Mouse (Mus musculus) brain, adult 2 months (tissue): Measurements from ENCODE around the gene Kif4.

Experiments
- DNase-seq: peaks from one replicate; pipeline ENCODE4 v3.0.0; 2011; ENCODE audit warnings: low read depth, low spot score

Gene Kif4

DNA sequence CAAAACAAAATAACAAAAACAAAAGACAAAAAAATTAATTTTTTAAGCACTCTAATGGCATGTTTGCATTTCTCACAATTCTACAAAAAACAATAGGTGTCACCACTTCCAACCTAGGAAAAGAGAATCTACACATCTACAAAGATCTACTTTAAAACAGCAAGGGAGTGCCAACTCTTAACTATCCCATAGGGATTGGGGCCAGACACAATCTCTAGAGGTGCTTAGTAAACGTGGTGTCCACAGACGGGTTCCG is at the start of gene Kif4:
Kif4 (plus strand) TSS at position 192 of the 256 bp plus-strand sequence.
- DNase-seq, result no peak

DNA sequence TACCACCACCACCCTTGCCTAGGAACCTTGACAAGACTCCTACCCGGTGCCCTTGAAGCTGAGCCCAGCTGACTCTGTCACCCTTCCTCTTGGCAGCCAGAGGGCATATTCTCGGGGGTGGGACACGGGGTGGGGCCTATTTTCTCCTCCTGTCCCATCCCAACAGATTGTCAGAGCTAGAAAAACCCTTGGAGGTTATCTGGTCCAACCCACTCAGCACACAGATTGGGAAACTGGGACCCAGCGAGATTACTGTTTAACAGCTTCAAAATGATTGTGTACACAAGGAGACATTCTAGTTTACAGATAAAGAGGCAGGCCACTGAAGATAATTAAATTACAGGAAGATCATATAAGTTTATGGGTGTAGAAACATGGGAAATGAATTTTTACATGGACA is 30.7 kb upstream of the Kif4 start, which contains the start of gene P2ry4:
P2ry4 (minus strand) TSS at position 79 of the 400 bp plus-strand sequence.
- no peak for DNase-seq

DNA sequence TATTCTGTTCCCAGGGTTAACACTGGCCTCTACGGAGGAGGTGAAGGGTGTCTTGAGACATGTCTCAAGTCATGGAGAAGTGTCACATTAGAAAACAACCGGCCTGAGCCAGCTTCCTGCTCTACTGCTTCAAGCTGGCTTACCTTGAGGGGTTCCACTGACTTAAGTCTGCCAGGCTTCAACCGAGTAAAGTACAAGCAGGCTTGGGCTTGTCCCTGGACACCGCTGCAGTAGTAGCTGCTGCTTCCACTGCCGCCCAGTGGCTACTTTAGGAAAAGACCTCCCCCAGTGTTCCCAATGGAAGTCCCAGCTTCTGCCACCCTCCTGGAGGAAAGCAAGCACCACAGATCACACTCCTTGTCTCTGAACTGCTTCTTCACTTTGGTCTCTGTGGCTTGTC is 28.1 kb upstream of the Kif4 start:
- DNase-seq, result peak; percentile 70

DNA sequence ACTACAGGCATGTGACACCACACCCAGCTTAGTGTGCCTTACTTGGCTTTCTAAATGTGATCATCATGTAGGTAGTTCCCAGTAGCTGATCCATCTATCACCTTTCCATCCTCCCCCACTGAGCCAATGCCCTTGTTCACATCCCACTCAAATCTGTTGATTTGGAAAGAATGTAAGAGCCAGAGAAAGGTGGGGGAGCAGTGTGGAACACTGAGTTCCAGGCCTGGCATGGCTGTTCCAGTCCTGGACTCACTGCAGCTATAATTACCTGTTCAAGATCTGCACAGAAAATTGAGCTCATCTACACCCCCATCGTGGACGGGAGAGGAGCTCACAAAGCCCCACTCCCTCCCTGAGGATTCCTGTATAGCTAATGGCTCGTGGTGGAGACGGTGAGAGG is 25.8 kb upstream of the Kif4 start:
- peak; percentile 75 for DNase-seq

DNA sequence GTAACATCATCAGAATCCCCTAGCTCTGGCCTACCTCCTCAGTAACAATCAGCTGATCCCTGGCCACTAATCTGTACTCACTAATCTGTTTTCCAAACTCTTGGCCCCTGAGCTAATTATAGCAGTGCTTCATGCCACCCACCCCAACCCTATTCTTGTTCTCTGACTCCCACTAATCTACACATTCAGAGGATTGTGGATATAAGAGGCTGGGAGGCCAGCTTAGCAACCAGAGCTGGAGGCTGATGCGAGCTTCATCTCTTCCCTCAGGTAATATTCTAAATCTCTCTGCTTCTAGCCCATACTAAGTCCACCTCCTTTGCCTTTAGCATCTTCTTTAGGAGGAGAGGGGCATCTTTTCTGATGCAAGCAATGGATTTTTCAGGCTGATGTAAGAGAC is 20.2 kb upstream of the Kif4 start, which contains the start of gene Arr3:
Arr3 (plus strand) TSS at position 184 of the 400 bp plus-strand sequence.
- DNase-seq, result peak; percentile 46

DNA sequence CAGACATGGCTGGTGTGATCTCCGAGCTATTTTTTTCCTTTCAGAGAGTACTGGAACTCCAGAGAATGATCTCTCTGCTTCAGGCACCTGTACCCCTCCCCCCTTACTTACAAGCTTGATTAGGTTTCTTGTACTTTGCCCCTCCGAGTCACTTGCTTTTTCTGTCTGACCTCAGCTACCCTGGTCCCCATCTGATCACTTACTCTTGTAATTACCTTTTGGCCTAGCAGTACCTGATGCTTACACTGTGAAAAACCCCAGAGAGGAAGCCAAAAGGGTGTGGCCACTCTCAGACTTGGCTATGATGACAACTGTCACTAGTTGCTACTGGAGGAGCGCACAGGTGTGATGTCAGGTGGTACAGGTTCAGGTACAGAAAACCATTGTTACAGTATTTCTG is 7.0 kb upstream of the Kif4 start:
- DNase-seq, result no peak

DNA sequence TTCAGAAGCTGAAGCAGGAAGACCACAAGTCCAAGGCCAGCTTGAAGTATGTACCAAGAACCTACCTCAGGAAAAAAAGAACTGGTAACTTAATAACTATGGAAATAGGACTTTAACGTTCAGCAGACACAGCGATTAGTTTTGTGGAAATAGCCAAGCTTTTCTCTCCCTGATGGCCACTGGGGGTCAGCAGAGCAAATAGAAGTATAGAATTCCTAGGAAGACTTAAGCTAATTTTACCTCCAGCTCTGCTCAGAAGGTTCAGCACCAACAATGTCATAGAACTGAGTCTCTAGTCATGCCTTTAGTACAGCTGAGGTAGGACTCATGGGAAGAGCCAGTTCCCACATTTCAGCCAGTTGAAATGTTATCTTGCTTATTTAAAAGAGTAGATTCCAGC is 4.2 kb upstream of the Kif4 start:
- DNase-seq, result peak; percentile 37

DNA sequence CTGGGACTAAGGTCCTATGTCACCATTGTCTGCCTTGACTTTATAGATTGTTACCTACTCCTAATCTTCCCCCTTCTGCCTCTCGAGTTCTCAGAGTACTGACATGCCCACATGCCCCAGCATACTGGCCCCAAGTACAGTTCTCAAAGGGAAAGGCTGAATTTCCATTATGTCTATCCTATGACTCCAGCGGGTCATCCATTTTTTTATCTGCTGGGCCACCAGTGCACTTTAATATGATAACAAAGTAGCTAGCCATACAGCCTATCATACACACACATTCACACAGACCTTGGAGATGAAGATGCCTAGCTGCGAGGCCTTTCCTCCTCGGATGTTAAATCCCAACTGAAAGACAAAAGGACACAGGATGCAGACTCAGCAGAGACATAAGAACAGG is 1.3 kb upstream of the Kif4 start:
- DNase-seq, result no peak

DNA sequence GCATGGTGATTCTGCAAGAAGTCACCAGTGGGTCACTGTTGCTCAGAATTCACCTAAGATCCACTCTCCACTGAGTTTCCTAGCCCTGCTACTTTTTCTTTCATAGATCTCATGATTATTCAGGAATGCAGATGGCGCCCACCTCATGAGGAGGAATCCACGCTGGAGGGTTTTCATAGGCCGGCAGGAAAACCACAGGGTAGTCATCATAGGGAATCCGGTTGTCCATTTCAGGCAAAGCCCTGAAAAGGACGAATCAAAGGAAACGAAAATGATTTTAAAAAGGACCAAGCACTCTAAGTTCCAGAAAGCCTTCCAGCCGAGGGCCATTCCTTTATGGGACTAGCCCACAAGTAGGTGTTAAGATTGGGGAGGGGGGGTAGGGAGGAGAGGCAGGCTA is 391 bp upstream of the Kif4 start:
- DNase-seq, result peak; percentile 6

DNA sequence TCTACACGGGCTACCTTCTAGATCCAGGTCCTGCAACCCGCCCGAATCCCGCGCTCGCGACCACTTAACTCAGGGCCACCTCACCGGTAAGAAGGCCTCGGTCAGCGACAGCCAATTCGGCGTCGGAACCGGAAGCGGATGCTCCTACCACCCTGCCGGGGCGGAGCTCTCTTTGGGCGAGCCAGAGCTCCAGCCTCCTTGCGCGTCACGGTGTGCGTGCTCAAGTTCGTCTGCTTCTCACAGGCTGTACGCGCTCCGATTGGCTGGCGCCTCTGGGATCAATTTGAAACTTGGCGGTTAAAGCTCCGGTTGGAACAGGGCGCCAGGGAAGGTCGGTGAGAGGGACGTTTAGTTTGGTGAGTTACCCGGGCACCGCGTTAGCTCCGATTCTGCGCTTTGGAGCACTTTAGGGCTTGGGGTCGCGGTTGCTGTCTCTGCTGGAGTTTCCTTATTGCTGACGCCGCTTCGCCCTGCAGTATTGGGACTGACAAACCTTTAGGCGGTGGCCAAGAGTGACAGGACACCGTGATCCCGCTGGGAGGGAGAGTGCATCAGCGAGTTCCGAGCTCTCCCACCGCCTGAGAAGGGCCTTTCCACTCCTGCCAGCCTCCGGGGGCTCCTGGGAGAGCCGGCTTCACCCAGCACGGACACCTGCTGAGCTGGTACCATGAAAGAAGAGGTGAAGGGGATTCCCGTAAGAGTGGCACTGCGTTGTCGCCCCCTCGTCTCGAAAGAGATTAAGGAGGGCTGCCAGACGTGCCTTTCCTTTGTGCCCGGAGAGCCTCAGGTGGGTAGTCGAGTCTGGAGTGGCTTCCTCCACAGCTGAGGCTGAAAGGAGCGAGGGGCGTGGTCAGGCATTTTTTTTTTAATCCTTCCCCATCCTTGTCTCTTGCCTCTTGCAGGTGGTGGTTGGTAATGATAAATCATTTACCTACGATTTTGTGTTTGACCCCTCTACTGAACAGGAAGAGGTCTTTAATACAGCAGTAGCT is 561 bp downstream of the Kif4 start, which contains the start of gene Pdzd11:
Pdzd11 (minus strand) TSS at position 767 of the 992 bp plus-strand sequence.
- peak; percentile 98 for DNase-seq

DNA sequence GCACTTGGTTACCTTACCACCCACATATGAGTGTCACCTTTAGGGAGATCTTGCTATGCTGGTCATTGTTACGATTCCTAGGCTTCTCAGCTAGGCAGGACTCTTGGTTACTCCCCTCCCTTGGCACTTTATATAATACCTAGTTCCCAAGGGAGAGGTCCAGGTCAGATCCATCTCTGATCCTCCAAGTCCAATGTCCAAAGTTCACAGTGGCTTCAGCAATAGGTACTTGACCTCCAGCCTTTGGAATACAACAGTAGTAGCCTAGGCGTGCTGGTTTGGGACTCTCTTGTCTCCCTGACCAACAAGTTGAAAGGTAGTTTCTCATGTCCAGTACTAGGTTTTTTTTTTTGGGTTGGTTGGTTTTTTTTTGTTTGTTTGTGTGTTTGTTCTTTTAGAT is 3.5 kb downstream of the Kif4 start:
- DNase-seq, result no peak

DNA sequence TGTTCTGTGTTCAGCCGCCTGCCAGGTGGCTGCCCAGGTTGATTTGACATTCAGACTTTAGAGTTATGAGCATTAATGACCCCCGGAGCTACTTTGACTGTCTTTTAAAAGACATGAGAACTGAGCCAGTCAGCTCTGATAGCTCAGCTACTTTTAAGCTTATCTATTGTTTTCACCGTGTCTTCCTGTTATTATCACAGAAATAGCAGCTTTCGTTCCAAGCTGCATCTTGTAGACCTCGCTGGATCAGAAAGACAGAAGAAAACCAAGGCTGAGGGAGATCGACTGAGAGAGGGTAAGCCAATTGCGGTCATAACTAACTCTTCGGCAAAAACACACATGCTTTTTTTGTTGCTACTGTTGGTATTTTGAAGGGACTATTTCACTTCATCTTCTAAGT is 12.9 kb downstream of the Kif4 start:
- DNase-seq, result no peak

DNA sequence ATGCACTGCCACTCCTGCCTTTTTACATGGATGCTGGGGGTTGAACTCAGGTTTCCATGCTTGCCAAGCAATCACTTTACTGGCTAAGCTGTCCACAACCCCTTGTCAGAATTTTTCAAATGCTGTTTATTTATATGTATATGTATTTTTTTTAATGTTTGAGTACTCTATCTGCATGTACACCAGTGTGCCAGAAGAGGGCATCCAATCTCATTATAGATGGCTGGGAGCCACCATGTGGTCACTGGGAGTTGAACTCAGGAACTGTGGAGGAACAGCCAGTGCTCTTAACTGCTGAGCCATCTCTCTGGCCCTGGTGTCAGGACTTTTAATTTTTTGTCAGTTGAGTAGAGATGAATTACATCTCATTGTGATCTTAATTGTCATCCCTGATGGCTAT is 27.3 kb downstream of the Kif4 start:
- peak; percentile 5 for DNase-seq

DNA sequence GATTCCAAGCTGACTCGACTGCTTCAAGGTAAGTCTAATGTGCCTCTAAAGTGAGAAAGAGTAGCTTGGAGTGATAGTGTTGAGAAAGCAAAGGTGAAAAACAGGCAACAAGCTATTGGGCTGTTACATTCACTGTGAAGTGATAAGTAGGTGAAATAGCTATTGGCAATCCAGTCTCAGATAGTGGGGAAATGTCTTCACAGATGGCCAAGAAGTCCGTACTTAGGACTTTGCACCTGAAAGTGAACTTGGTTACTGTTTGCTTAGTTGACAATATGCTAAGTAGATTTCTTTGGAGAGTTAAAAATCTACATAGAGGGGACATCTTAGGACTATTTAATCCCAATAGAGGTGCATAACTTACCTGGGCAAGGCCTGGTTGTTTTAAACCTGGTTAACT is 39.3 kb downstream of the Kif4 start:
- DNase-seq, result no peak

DNA sequence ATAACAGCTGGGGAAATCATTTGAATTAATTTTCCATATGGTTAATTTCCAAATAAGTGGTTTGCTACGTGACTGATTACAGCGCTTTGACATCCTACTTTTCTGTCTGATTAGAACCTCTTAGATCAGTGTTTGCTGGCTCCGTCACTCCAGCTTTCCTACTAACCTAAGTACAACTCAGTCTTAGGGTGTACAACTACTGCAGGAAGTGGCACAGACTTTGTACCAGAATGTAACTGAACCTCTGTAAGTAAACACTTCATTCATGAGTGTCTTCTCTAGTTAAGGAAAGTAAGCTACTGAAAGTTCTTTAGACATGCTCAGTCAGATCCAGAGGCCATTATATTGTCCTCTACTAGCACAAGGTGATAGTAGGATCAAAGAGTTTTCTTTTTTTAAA is 52.7 kb downstream of the Kif4 start:
- DNase-seq, result peak; percentile 1

DNA sequence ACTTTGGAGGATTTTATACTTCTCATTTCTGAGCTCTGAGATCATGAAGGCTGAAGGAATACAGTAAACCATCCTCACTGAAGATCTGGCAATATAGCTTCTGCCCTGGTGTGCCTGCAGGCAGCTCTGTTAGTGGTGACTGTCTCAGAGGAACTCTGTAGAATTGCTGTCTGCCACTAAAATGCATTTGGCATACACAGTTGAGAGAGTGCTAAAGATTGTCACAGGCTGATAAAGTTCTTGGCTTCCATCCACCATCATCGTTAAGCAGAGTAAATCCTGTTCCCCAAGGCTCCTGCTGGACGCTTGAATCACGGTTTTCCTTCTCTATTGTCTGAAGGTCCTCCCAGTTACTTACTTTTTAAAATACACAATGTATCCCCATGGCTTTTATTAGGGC is 61.0 kb downstream of the Kif4 start:
- DNase-seq, result no peak

DNA sequence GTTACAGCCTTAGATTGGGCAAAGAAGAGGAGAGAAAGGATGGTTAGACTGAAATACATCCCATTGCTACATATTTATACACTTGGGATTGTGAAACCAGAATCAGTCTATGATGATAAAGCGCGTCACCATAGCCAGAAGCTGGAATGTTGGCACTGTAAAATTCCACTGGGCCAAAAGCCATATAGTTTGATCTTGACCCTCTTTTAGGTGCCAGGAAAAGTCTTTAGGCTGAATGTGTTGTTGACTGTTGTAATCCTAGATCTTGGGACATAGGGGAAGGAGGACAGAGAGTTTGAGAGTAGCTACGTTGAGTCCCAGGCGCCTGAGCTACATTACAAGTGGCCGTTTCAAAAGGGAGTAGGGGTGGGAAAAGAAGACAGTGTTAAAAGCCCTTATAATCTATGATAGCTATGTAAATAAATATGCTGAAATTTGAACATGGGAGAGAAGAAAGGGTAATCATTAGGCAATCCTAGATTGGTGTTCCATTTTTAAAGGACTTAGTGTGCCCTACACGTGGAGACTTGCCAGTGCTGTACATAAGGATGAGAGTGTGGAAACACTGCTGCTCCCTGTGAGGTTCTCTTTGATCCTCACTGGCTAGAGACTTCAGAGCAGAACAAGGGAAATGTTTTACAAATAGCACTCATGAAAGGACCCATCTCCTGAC is 62.0 kb downstream of the Kif4 start:
- no peak for DNase-seq

DNA sequence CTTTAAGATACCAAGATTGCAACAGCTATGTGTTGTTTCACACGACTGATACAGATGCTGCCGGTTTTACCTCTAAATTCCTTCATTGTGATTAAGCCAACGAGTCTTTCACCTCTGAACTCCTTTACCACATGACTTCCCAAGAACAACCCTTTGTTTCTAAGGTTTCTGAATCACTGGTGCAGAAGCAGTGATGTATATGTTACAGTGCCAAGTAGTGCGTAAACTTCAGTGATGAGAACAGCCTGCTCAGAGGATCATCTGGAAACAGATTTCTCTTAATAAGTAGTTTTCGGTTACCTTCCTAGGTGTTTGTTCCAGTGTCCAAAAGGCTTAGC is 62.5 kb downstream of the Kif4 start:
- no peak for DNase-seq

DNA sequence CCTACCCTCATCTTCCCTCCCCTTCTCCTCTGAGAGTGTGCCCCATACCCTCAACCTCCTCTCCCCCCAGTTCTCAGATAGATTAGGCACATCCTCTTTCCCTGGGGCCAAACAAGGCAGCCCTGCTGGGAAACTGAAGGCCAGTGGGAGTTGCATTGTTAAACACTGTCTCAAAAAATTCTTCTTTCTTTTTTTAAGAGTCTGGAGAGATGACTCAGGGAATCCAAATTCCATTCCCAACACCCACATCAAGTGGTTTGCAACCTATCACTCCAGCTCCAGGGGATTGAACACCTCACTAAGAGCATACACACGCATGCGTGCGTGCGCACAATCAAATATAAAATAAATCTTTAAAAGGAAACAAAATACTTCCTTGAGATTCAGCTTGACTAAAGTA is 71.2 kb downstream of the Kif4 start:
- DNase-seq, result no peak

DNA sequence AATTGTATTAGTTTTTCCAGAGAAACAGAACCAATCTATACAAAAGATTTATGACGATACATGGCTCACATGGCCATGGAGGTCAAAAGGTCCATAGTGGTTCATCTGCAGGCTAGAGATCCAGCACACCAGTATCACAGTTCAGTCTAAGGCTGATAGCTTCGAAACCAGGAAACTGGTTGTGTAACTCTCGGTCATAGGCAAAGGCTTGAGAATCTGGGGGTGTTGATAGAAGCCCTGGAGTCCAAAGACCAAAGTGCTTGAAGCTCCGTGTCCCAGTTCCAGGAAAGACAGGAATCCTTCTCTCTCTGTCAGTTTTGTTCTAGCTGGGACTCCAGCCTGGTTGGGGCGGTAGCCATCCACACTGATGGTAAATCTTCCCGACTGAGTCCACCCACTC is 82.5 kb downstream of the Kif4 start:
- no peak for DNase-seq

DNA sequence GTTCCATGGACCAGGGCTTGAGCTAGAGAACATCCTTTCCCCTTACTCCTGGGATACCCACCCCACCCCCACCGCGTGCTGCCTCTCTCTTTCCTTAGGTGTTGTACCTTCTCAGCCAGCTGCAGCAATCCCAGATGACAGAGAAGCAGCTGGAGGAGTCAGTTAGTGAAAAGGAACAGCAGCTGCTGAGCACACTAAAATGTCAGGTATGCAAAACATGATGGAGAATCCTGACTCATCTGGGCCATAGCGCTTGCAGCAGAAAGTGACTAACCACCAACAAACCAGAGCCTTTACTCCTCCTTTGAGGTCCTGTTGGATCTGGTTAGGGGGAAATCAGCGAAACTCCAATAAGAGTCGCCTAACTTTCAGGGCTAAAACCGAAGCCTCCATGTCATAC is 90.6 kb downstream of the Kif4 start:
- DNase-seq, result no peak

DNA sequence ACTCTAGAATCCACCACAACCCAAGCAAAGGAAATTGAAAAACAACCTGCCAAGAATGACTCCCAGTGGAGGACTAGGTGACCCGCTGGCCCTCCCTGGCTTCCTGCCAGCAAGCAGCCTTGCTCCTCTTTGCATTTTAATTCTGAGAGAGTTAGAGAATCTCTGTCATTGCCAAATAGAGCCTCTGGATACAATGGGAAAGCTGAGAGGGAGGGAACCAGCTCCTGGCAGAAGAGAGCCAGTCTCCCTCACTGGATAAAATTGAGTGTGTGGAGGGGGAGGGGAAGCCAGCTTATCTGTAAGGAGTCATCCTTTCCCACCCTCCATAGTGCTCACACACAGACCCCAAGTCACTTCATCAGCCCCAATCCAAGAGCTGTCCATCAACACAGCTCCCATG is 103.4 kb downstream of the Kif4 start:
- no peak for DNase-seq

DNA sequence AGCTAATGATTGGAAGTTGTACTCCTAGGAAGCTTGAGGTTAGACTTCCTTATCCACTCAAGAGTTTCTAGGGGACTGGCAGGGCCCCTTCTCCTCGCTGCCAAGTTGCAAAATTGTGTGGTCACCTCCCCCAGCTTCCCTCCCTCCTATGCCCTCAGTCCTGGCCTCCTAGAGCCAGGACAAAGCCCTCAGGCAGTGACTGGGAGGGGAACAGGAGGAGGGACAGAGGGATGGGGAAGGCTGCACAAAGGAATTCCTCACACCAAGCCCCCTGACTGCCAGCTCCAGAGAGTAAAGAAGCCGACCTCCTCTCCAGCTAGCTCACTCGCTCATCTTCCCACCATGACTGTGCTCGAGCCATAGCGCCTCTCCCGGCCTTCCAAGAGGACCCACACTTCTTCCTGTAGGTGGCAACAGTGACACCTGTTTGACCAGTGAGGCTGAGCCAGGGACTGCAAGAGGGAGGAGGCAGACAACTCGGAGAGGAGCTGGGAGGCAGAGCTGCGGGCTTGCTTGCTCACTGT is 104.2 kb downstream of the Kif4 start, which contains the start of gene Gdpd2:
Gdpd2 (plus strand) TSS at position 209 of the 524 bp plus-strand sequence.
- DNase-seq, result peak; percentile 81
